Mouse (Mus musculus) urinary bladder, postnatal 14 days (tissue): ENCODE measurements at regions not wholly inside any gene's neighbourhood (a gene's known extent, or its start where the extent isn't known, plus 50 kb on each side); places are given as distances from the start of the nearest gene placed in this dataset.

Source experiments
- DNase-seq: peaks from one replicate; pipeline ENCODE4 v3.0.0; 2021; ENCODE audit warnings: low spot score

- no peak for DNase-seq
These were observed 206.7 kb downstream of the Arl4a start for GRCm38 (mm10) chr12:39831079-39831478.

DNA sequence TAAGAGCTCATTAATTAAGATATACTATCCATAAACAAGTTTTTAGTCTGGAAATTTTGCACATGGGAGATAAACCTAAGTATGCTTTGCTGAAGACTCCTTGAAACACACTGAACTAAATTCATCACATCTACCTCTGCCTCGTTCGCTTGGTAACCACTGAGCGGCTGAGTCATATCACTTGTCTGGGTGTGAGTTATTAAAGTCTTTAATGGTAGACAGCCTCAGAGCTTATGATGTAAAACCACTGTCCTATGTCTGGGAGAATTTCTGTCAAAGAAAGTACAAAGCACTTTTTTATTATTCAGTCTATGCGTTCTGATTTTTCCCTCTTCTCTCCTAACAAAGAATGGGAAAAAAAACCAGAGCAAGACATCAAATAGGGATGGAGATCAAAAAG is 207.3 kb downstream of the Arl4a start:
- no peak for DNase-seq

- DNase-seq, result no peak
These were observed 215.2 kb downstream of the Arl4a start for GRCm38 (mm10) chr12:39822671-39823070.

DNA sequence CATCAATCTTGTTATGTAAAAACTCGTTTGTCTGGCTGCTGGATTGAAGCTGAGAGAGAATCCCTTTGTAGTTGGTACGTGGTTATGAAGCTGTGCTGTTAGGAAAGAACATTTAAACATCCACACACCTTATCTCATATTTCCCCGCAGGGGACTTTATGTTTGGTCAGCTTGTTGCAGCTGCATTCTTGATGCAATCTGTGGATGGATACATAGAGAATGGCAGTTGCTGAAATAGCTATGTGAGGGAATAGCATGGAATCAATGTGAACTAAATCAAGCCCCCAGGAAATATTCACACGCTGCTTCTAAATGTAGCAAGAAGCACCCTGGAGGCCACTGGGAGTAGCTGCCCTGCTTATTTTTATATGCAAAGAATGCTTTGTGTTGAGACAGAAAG is 236.3 kb downstream of the Arl4a start:
- DNase-seq, result no peak

GRCm38 (mm10) chr12:39797843-39798242 is 240.0 kb downstream of the Arl4a start:
- no peak for DNase-seq

DNA sequence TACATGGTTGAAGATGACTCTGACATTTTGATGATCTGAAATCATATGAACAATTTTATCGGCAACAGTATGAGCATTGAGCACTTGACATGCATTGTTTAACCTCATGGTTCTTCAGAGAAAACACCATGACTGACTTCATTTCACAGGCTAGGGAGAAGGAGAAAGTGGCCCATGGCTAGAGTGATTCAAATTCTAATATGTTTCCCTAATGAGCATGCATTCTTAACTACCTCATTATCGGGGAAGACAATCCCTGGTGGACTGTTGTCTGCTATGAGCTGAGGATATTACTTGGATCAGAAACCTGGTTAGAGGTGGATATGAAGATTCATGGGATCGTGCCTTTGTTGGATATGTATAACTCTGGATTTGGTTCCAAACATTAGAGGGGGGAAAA is 240.9 kb downstream of the Arl4a start:
- no peak for DNase-seq

GRCm38 (mm10) chr12:39785026-39785425 is 252.8 kb downstream of the Arl4a start:
- no peak for DNase-seq

DNA sequence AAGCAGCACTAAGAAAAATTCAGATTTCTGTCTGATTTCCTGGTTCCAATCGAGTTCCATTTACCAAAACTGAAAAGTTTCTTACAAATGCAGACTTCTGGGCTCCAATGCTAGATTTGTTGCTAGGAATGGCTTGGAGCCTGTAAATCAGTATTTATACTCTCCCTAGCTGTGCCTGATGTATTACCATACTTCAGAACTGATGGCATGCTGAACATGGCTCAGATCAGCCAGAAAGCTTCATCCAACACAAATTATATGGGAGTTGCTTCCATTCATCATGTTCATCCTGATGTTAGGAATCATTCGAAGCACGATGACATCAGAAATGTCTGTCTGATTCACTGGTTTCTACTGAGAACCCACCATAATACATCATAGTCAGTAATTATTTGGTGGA is 253.3 kb downstream of the Arl4a start:
- no peak for DNase-seq

GRCm38 (mm10) chr12:39776173-39776572 is 261.7 kb downstream of the Arl4a start:
- DNase-seq, result no peak

DNA sequence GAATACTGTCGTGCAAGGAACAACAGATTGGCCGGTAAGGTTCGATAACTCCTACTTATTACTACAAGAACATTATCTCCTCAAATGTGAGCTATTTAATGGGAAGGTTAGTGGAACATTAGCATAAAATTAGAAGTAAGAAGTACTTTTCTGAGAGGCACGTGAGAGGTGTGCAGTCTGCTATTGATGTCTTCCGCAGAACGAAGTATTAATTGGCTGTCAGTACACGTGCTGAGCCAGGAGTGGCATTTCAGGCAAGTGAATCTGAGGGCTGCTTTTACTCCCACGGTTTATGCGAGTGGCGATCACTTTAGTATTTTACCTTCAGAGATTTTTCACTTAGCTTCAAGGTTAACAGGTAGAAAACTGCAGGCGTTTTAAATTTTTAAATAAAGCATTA is 270.8 kb downstream of the Arl4a start:
- no peak for DNase-seq

GRCm38 (mm10) chr12:39763529-39763928 is 274.3 kb downstream of the Arl4a start:
- DNase-seq, result no peak

DNA sequence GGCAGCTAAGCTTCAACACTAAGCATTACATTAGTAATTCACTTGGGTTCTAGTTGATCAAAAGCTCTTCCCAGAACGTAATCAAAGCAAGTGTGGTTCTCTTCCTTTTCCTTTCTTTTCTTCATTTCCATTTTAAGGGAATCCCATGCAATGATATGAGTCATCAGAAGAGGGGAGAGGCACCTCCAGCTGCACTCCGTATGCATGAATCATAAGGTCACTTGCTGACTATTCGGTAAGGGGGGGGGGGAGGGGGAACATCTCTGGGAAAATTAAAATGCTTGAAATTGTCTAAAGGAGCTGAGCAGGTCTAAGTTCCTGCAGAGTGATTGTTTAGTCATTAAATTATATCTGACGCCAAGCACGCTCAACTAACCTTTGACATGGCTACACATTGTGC is 275.9 kb downstream of the Arl4a start:
- DNase-seq, result no peak

DNA sequence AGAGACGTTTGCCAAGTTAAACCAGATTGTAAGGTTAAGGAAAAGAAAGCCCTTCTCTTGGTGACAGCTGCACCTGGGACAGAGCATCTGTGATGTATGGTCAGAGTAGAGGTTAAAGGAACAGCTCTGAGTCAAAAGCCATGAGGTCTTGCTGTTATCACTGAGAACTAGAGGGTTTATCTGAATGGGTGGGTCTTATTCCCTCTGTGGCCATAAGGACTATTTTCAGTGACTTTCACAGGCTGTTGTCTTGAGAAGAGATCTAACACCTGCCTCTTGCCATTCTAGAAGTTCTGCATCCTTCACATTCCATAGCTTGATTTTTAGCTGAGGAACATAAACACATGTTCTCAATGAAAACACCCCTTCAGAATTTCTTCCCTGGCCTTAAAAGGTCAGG is 276.5 kb downstream of the Arl4a start:
- no peak for DNase-seq

DNA sequence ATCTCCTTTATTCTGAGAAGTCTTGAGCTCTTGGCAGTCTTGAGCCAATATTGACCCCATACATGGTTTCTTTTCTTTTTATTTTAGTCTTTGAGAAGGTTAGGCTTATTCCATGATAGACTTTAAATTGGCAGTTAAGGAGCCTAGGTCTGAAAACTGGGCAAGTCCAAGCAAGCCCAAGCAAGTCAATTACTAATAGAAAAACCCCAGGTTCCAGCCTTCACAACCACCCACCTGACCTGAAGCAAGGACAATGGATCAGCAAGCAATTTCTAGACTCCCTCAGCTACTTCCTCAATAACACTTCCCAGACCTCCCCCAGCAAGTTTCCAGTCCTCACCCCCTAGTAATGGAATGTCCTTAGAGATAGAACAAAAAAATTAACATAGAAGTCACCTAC is 279.9 kb downstream of the Arl4a start:
- no peak for DNase-seq

GRCm38 (mm10) chr12:39751850-39752249 is 286.0 kb downstream of the Arl4a start:
- DNase-seq, result no peak

- no peak for DNase-seq
These were observed 295.4 kb downstream of the Arl4a start for GRCm38 (mm10) chr12:39742156-39743063.

DNA sequence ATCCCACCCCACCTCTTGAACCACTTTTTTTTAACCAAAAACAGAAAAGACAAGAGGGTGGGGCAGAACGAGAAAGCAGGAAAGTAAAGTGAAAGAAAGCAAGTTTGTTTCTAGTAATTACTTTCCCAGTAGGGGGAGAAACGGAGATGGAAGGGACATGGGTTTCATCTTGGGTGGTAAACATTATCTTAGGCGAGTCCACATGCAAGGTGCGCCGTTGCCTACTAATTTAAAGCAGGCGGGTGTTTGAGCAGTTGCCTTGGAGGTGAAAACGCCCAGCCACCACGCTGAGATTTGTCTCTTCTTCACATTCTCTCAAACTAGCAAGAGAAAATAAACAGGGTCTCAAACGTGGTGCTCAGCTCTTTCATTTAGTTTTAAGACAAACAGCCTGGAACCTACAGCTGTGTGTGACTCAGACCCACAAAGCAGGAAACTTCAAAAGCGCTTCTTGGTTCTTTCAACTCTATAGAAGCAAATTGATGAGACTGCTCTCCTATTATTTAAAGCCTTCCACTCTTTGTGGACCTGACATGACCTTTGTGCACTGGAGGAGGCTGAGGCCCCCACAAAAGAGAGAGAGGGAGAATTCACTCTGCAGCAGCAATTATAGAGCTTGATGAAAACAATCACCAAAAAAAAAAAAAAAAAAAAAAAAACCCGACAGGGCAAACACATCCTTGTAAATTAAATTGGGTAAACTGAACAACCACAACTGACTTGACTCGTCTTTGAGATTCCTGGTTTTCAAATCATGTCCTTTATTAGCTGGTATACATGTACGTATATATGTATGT is 296.6 kb downstream of the Arl4a start:
- DNase-seq, result no peak

GRCm38 (mm10) chr12:39736966-39737365 is 300.9 kb downstream of the Arl4a start:
- no peak for DNase-seq

- no peak for DNase-seq
These were observed 301.5 kb downstream of the Arl4a start for GRCm38 (mm10) chr12:39736097-39736920.

GRCm38 (mm10) chr12:39734176-39734575 is 303.6 kb downstream of the Arl4a start:
- DNase-seq, result no peak

DNA sequence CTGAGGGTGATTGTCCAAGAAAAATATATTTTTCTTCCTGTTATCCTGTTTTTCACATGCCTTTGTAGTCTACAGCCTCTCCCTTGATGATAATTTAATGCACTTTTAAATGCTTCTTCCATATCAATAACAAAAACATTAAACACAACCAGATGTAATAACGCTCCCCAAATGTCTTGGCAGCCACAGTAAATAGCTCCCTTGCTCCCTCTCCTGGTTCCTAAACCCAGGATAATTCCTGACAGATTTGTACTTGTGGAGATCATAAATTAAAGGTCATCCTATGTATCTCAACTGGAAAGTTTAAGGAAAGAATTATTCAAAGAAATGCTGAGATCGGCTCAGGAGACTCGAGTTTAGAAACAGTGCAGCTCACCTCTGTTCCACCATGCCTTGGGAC is 306.6 kb downstream of the Arl4a start:
- no peak for DNase-seq

DNA sequence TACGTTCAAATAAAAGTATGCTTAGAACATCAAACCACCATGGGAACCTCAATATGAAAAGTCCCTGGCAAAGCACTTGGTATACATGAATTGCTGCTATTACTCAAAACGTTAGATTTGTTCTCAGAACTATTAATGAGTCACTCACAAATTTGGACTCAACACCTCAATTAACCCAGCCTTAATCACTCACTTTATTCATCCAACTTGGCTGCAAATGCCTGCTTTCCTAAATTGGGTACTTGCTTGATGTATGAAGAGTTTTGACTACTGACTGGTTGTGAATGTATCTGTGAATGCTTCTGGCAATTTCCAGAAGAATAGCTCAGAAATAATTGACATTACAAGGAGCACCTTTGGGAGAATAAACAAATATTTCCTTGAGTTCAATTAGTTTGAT is 308.6 kb downstream of the Arl4a start:
- no peak for DNase-seq
